Mouse (Mus musculus): ENCODE data around the gene Trim11. TPM values are rescaled to one million over a fixed set of nuclear protein-coding genes. Genes with fewer than 3 reads are reported as not detected.

Gene Trim11
- total RNA-seq, 2 experiments from 2014 or later, result 5.6 to 7.4 TPM

DNA sequence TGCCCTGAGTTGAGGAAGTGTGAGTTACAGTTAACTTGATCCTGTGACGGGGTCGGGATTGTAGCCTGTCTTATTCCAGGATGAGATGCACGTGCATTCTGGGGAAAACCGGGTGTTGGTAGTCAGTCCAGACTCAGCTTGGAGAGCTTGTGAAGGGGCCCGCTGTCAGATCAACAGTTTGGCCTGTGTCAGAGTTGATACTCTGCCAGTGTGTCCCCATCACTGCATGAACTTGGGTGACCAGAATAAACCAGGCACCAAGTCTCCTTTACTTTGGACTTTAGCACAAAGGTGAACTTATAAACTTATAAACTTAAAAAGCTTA, 775 bp downstream of the Trim11 start:
- no peak for DNase-seq
- intact Hi-C loops (cut with DNase I), result no loop called here

DNA sequence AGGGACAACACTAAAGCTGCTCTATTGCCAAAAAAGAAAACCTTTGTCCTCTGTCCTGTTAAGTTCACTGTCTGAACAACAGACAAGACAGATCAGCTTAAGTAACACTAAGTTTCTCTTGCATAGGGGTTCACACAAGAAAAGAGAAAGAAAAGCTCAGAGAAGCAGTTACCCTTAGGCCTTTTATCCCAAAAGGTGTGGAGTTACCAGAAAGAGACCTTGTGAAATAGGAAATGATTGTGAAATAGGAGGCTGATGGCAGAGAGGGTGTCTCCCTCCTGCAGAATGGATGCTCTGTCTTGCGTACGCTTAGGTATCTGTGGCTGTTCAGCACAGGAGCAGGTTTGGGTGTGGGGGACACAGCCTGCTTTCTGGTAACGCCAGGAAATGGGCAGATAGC, 1.3 kb downstream of the Trim11 start:
- no peak for DNase-seq
- intact Hi-C loops (cut with DNase I), result no loop called here

- peak in 1 of 2 experiments; percentile 36 for DNase-seq
- intact Hi-C loops (cut with DNase I), result no loop called here
Observed at GRCm38 (mm10) chr11:58979661-58980060, 1.8 kb downstream of the Trim11 start.

DNA sequence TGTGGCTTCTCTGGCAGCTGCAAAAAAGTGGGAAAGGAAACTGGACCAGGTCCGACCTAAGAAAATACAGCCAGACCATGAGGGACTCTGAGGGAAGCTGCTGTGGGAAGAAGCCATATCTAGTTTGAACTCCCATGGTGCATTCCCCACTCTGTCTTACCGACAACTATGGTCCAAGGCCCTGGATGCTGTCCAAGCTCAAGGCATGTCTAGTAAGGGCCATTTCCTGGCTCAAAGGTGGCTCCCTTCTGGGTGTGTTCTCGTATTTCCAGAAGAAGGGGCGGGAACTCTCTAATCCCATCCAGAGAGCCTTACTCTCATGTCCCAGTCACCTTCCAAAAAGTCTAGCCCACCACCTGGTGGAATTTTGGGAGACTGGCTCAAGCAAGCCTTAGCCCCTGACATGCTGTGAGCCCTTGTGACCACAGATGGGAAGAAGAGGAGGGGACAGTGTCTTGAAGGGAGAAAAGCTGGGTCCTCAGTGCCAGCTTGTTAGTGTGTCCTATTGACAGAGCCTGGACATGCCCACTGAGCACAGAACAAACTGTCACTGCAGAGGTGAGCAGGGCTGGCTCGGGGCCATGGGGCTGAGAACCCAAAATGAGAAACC, 2.6 kb downstream of the Trim11 start:
- intact Hi-C loops (cut with DNase I), result no loop called here
- peak in 1 of 2 experiments; percentile 14 for DNase-seq

- peak; percentile 65 for DNase-seq
- intact Hi-C loops (cut with DNase I), result no loop called here
Observed at GRCm38 (mm10) chr11:58981541-58982447, 3.9 kb downstream of the Trim11 start.

DNA sequence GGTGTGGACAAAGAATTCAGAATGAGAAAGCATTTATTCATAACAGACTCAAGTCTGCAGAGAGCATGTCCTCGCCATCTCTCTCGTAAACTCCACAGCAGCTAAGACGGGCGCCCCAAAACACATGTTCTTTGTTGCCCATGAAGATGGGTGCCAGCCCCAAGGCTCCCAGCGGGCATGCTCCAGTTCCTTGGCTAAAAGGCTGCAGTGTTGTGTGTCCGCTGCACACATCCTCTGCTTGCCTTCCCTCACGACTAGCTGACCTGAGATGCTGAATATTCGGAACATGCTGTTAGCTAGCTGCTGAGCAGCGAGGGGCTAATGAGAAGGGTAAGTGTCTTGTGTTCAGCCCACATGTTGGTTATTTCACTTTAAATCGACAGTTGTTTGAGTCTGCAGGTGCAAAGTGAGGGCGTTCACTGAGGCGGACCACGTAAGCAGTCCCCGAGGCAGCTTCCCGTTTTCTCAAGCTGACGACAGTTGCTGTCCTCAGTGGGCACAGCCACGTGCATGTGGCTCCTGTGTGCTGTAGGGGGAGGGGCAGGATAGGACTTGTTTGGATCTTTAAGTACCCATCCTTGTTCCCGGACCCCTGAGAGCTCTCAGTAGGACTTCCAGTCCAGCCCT, 4.7 kb downstream of the Trim11 start:
- DNase-seq, result peak in 1 of 2 experiments; percentile 11
- intact Hi-C loops (cut with DNase I), result no loop called here

DNA sequence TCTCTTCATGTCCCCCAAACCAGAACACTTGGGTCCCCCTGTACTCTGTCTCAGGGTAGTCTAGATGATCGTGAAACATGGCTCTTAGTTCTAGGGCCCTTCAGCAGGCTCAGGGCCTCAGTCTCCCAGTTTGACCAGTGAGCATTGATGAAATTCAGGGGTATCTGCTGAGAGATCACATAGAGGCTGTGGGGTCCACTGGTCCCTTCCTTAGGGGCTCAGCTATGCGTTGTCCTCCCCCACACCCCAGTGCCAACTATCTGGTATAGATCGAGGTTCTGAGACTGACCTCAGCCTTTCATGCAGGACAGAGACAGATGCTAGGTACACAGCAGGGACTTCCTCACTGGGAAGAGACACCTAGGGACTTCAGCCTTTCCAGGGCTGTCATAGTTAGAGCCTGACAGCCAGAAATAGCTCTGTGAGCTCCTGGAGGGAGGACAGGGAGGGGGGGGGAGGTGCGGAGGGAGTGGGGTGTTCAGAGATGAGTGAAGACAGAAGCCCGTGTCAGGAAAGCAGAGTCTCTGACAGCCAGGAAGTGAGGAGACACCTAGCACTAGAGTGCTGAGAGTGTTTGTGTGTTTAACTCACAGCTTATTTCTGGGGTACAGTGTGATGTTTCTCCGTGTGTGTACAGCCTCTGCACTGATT, 5.9 kb downstream of the Trim11 start:
- DNase-seq, result peak in 1 of 2 experiments; percentile 12
- intact Hi-C loops (cut with DNase I), result no loop called here

DNA sequence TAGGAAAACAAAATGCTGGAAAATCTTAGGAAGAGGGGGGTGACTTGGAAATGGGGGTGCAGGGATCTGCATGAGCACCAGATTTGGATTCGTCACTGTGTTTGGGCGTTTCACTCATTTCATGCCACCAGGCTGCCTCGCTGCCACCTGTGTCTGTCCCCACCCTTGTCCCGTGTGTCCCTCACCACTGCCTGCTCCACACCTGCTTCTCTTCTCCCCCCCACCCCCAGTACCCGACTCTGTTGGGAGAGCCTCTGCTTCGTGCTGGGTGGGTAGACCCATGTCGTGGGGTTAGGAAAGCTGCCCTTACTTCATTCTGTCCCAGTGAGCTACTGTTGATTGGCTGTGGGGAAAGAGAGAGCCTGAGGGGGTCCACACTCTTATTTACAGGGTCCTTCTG, 6.8 kb downstream of the Trim11 start:
- DNase-seq, result no peak
- intact Hi-C loops (cut with DNase I), result no loop called here

GRCm38 (mm10) chr11:58985299-58985917, 7.5 kb downstream of the Trim11 start:
- intact Hi-C loops (cut with DNase I), result no loop called here
- DNase-seq, result no peak

DNA sequence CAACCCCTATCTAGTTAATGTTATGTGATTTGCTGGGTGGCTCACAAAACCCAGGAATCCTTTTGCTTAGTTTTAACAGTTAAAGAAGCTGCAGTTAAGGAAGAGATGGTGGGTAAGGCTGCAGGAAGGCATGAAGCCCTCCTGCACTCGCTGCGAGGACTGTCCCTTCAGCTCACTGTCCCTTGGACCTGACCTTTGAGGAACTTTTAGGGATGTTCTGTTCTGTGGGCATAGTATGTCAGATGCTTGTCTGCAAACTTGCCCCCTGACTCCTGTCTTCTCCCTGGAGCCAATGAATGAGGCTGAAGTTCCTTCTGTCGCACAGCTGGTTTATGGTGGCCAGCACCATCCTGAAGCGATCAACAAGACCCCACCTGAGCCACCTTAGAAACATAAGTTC, 11.3 kb downstream of the Trim11 start:
- intact Hi-C loops (cut with DNase I), result no loop called here
- DNase-seq, result no peak

- intact Hi-C loops (cut with DNase I), result no loop called here
- no peak for DNase-seq
Observed at GRCm38 (mm10) chr11:58990141-58990540, 12.2 kb downstream of the Trim11 start.

- intact Hi-C loops (cut with DNase I), result no loop called here
- no peak for DNase-seq
Observed at GRCm38 (mm10) chr11:58990794-58991193, 12.9 kb downstream of the Trim11 start.

DNA sequence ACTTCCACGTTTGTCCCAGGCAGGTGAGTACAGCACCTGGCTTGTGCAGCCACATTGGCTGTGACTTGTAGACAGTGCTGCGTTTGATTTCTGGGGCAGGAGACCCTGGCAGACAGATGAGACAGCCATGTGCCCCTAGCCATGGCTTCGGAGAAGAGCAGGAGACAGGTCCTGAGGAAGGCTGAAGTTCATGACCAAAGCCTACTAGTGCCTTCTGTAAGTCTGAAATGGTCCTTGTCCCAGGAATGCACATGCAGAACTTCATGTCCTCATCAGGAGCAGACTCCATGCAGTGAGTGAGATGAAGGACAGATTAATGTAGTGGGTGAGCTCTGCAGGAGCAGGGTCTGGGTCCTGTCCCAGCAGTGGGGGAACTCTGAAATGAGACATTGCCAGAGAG, 14.0 kb downstream of the Trim11 start:
- intact Hi-C loops (cut with DNase I), result no loop called here
- no peak for DNase-seq

DNA sequence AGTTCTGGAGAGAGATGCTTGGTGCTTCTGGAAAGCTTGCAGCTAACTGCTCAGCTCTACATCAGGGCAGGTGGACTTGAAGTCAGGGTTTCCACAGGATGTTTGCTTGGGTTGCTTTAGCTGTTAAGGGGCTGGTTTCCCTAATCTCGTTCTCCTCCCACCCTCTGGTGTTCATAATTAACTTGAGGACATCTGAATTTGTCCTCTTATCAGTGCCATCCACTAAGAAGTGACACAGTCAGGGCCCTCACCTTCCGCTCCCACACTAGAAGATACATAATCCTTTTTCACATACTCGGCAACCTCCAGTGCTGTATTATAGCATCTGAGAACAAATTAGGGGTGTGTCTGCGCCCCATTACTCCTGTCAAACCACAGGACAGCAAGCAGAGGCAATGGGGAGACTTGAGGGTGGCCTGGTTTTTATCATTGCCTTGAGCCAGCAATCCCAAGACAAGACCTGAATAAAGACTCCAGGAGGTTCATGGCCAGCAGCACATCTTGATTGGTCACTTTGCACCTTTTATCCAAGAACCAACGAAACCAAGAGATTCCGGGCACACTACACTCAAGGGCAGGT, 15.3 kb downstream of the Trim11 start:
- DNase-seq, result no peak
- intact Hi-C loops (cut with DNase I), result no loop called here

DNA sequence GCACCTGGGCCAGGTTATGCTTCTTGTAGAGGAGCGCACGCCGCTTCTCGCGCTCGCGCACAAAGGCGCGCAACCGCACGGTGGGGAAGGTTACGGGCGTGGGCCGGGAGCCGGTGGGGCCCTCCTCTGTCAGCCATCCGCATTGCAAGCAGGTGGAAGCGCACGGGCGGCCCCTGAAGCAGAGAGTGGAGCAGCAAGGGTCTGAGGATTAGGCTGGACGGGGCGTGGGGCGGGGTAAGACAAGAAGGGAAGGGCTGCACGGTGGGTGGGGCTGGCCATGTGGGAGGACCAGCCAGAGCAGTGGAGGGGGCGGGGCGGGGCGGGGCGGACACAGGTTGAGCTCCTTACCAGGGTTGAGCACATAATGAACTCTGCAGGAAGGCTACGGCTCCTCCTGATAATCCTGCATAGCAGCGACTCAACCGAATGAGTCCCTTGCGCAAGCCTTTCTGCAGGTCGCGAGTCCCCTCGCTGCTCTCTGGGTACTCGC, 16.5 kb downstream of the Trim11 start:
- no peak for DNase-seq
- intact Hi-C loops (cut with DNase I), result no loop called here

- intact Hi-C loops (cut with DNase I), result no loop called here
- DNase-seq, result no peak
Observed at GRCm38 (mm10) chr11:58995061-58995806, 17.3 kb downstream of the Trim11 start.

GRCm38 (mm10) chr11:58995807-58996370, 18.0 kb downstream of the Trim11 start:
- DNase-seq, result no peak
- intact Hi-C loops (cut with DNase I), result no loop called here

- DNase-seq, result no peak
- intact Hi-C loops (cut with DNase I), result no loop called here
Observed at GRCm38 (mm10) chr11:58997541-58997940, 19.6 kb downstream of the Trim11 start.

DNA sequence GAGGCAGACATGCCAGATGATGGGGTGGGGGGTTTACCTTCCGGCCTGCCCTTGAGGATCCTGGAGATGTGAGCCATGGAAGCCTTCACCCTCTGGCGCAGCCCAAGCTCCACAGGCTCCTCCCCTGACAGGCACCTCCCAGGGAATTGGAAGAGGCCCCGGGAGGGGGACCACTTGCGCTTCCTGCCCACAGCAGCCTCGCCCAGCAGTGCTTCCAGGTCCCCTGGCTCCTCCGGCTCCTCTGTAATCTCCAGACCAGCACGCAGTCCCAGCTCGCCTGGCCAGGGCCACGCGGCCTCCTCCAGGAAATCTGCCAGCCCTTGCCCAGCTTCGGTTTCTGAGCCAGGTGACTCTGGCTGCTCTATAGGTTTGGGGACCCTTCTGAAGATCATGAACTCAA, 21.3 kb downstream of the Trim11 start:
- intact Hi-C loops (cut with DNase I), result no loop called here

More for the DNA sequence above, 21.3 kb downstream of the Trim11 start:
- DNase-seq, result no peak

Measured in gastrocnemius, postnatal 36 days (tissue).